Mouse (Mus musculus) stomach, postnatal 0 days (tissue): ENCODE results near the gene Csde1. TPM values are rescaled to one million over a fixed set of nuclear protein-coding genes. Genes with fewer than 3 reads are reported as not detected.

Experiments
- ATAC-seq: fragments of 200-750 bp; cut with Nextera tagmentation; 2 replicates; pipeline ENCODE4 v1.8.0; 2017; ENCODE audit not compliant: low FRiP score, low TSS enrichment
- DNase-seq: peaks from one replicate; pipeline ENCODE4 v3.0.0-alpha.2; 2016; ENCODE audit warnings: low spot score
- H3K27ac ChIP-seq: fragments of 300-500 bp; sonication (generic); replicated peaks from 2 replicates; pipeline ENCODE4 v1.5.1; 2014; ENCODE audit warnings: mild to moderate bottlenecking, control low read depth
- H3K27me3 ChIP-seq: fragments of 300-500 bp; sonication (generic); 2 replicates; pipeline ENCODE4 v1.6.1; 2014; ENCODE audit warnings: low read length; ENCODE audit not compliant: control insufficient read depth, insufficient read depth
- H3K36me3 ChIP-seq: fragments of 300-500 bp; sonication (generic); 2 replicates; pipeline ENCODE4 v1.6.1; 2014; ENCODE audit warnings: low read length, mixed read lengths; ENCODE audit not compliant: control insufficient read depth, insufficient read depth
- H3K4me1 ChIP-seq: fragments of 300-500 bp; sonication (generic); replicated peaks from 2 replicates; pipeline ENCODE4 v1.6.1; 2014; ENCODE audit warnings: antibody characterized with exemption; ENCODE audit not compliant: control insufficient read depth, insufficient read depth
- H3K4me2 ChIP-seq: fragments of 300-500 bp; sonication (generic); replicated peaks from 2 replicates; pipeline ENCODE4 v1.6.1; 2014; ENCODE audit warnings: low read depth, mild to moderate bottlenecking, control low read depth, moderate library complexity
- H3K4me3 ChIP-seq: fragments of 300-500 bp; sonication (generic); 2 replicates; pipeline ENCODE4 v1.5.1; 2014; ENCODE audit warnings: low read depth, low read length, control low read depth
- H3K9ac ChIP-seq: fragments of 300-500 bp; sonication (generic); 2 replicates; pipeline ENCODE4 v1.6.1; 2014; ENCODE audit warnings: mild to moderate bottlenecking, low read length, control low read depth, mixed read lengths
- H3K9me3 ChIP-seq: fragments of 300-500 bp; sonication (generic); 2 replicates; pipeline ENCODE4 v1.6.1; 2016; ENCODE audit warnings: low read length; ENCODE audit not compliant: control insufficient read depth
- CTCF ChIP-seq: IDR thresholded peaks from 2 replicates; pipeline ENCODE4 v1.5.1; 2016; ENCODE audit warnings: antibody characterized with exemption, low read depth, mild to moderate bottlenecking, moderate library complexity
- EP300 ChIP-seq: optimal IDR thresholded peaks from 2 replicates; pipeline ENCODE3; 2016; ENCODE audit warnings: antibody characterized with exemption
- WGBS: fragments of 180-500 bp; shearing (Covaris S2); extraction: QIAGEN DNeasy Blood & Tissue Kit; methylation state at CpG from one replicate; pipeline ENCODE4 v1.1.7; 2014; 5-methylcytosine and 5-hydroxymethylcytosine counted together
- polyA plus RNA-seq: library from polyadenylated mRNA; unstranded; fragments of >200 nt; fragmentation: Nextera tagmentation; extraction: Ambion mirVana; gene quantifications from 2 replicates; pipeline ENCODE4 v1.2.1, GENCODE M21; 2015

The Csde1 gene
- polyA plus RNA-seq, 1 experiment from 2014 or later: 148 TPM

DNA sequence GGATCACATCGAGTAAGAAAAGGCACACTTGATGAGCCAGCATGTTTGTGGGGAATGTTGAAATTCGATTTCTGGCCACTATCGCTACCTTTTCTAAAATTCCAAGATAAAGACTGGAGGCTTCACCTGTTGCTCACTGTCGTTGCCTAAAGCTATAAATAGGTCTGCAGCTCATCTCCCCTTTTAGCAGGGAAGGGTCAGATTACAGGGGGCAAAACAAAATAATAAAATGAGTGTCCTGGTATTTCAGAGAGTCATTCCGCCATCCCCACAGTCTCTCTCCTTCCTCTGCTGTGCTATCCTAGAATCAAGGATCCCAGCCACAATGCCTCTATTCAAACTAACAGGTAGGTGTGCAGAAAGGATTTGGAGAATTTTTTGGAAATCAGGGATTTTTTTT lies 53.5 kb downstream of the Csde1 start, which contains the start of gene Ampd1:
Gene Ampd1, plus strand, starts transcription at position 244 of the 400 bp plus-strand sequence.
- no peak for DNase-seq
- no peak for ATAC-seq

DNA sequence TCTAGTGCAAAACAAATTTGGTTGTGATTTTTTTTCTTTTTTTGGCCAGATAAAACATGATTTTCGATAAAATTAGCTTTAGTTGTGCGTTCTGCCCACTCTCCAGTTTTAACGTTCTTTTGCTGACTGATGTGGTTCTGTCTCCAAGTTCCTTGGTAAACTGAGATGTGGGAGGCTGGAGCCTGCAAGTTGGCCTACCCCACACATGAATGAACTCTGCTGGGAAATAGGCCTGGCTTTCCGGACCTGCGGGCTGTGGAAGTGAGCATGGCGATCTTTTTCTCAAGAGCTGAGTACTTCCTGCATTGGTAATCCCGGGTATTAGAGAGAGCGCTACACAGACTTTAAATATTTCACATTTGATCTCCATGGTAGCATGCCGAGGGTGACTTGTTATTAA lies 55.6 kb downstream of the Csde1 start:
- Histone ChIP-seq H3K4me3 (no peak overlapping the region), H3K9me3 (no peaks in the 10 kb centered on the region), H3K4me1 (no peaks in the 10 kb centered on the region), H3K4me2 (no peak overlapping the region), H3K36me3 (no peaks in the 10 kb centered on the region), H3K27me3 (no peaks in the 10 kb centered on the region), H3K9ac (no peak overlapping the region), H3K27ac (no peak overlapping the region)
- DNase-seq (no peak), ATAC-seq (no peak)
- 81% methylated on average over 9 of the region's 9 CpGs for WGBS
- TF ChIP-seq EP300 (no peak), CTCF (no peak)

More for the DNA sequence above, 53.5 kb downstream of the Csde1 start, which contains the start of gene Ampd1:
- TF ChIP-seq EP300: no peak
- TF ChIP-seq CTCF: no peak
- no peak within 1 kb of the TSS for H3K4me2 ChIP-seq
- no peak within 1 kb of the TSS for H3K9ac ChIP-seq
- H3K4me1 ChIP-seq: no peaks in the 10 kb centered on the region
- H3K9me3 ChIP-seq: no peaks in the 10 kb centered on the region
- H3K4me3 ChIP-seq: no peak within 1 kb of the TSS
- no peak within 1 kb of the TSS for H3K27ac ChIP-seq
- WGBS: 57% methylated on average over 5 of the region's 5 CpGs
- no peaks in the 10 kb centered on the region for H3K27me3 ChIP-seq
- H3K36me3 ChIP-seq: no peaks in the 10 kb centered on the region

DNA sequence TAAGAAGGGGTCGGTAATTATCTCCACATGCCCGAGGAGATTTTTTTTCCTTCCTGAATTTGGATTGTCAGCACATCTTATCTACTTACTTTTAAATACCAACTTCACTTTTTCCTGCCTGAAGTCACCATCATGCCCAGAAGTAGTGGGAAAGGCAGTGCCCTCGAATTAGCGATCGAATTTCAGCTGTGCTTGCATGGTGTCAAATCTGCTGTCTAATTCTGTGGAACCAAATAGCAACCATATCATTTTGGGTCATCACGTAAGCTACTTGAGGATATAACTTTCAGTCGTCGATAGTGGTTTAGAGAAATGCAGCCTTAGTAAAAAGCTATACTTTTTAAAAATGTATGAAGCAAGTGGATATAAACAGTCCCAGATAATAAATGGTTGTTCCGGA lies 56.2 kb downstream of the Csde1 start:
- Histone ChIP-seq H3K27me3 (no peaks in the 10 kb centered on the region), H3K4me3 (no peak overlapping the region), H3K4me1 (no peaks in the 10 kb centered on the region), H3K9ac (no peak overlapping the region), H3K9me3 (no peaks in the 10 kb centered on the region), H3K36me3 (no peaks in the 10 kb centered on the region), H3K4me2 (no peak overlapping the region), H3K27ac (no peak overlapping the region)
- ATAC-seq (no peak), DNase-seq (no peak)
- WGBS: 89% methylated on average over 9 of the region's 9 CpGs
- TF ChIP-seq EP300: no peak
- no peak for TF ChIP-seq CTCF

DNA sequence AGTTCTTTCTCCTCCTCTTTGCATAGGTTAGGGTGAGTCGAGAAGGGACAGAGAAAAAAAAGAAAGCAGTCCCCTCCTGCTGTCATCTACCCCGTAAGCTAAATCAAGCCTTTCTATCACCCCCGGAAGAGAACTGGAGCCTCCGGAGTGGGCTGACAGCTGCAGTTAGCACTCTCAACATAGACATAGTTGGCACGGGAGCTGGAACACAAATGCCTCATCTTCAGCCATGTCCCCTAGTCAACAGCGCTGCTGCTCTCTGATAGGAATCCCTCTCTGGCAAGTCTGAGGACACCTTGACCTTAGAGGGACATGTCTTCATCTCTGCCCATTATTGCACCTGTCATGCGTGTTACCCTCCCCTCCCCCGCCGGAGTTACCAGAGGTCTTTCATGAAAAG lies 59.1 kb downstream of the Csde1 start:
- Histone ChIP-seq H3K36me3 (no peaks in the 10 kb centered on the region), H3K4me2 (no peak overlapping the region), H3K27me3 (no peaks in the 10 kb centered on the region), H3K27ac (no peak overlapping the region), H3K4me1 (no peaks in the 10 kb centered on the region), H3K9me3 (no peaks in the 10 kb centered on the region), H3K9ac (no peak overlapping the region), H3K4me3 (no peak overlapping the region)
- 88% methylated on average over 9 of the region's 9 CpGs for WGBS
- TF ChIP-seq EP300 (no peak), CTCF (no peak)
- no peak for ATAC-seq
- DNase-seq: no peak

DNA sequence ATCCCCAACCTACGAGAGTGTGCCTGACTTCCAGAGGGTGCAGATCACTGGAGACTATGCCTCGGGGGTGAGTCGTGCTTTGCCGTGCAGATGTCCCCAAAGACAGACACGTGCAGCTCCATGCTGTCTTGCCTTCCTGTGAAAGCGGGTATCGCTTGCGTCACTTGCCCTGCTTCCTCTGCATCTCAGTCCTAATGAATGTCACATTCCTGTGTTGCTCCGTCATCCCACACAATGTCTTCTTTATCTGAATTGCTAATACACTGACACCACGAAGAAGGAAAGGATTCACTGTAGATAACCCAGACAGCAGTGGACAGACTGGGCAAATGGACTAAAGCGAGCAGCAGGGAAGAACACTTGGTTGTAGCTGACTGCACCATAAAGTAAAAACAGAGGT lies 60.8 kb downstream of the Csde1 start:
- H3K36me3 ChIP-seq: no peaks in the 10 kb centered on the region
- H3K27ac ChIP-seq: no peak overlapping the region
- H3K4me2 ChIP-seq: no peak overlapping the region
- H3K9ac ChIP-seq: no peak overlapping the region
- H3K9me3 ChIP-seq: no peaks in the 10 kb centered on the region
- no peak for DNase-seq
- TF ChIP-seq CTCF (no peak), EP300 (no peak)
- ATAC-seq: no peak
- H3K4me1 ChIP-seq: no peaks in the 10 kb centered on the region
- H3K27me3 ChIP-seq: no peaks in the 10 kb centered on the region
- WGBS: 72% methylated on average over 11 of the region's 11 CpGs
- no peak overlapping the region for H3K4me3 ChIP-seq

DNA sequence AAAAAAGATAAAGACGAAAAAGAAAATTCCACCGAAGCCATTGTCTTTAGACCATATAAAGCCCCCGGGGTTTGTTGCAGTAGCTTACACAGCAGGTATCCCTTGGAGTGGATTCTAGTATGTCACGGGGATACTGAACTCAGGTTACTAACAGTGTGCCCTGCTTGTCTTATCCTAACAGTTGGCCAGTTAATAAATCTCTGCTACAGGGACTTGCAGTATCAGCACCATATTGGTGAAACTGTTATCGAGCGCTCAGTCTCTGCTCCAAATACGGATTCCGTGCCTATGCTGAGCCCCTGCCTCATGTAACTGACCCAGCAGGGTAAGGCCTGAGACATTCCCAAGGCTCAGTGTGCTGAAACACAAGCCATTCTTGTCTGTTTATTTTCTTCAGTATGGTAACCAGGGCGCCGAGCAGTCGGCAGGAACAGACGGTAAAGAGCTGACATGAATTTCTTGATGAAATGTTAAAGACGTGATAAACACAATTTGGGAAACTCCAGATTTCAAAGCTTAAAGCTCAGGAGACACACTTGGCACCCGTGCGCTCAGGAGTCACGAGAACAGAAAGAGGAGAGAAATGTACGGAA lies 61.7 kb downstream of the Csde1 start:
- Histone ChIP-seq H3K4me2 (no peak overlapping the region), H3K9me3 (no peaks in the 10 kb centered on the region), H3K4me1 (no peaks in the 10 kb centered on the region), H3K36me3 (no peaks in the 10 kb centered on the region), H3K27ac (no peak overlapping the region), H3K4me3 (no peak overlapping the region), H3K27me3 (no peaks in the 10 kb centered on the region), H3K9ac (no peak overlapping the region)
- TF ChIP-seq CTCF: no peak
- no peak for TF ChIP-seq EP300
- ATAC-seq: no peak
- DNase-seq: no peak
- WGBS: 81% methylated on average over 17 of the region's 17 CpGs
